Mouse (Mus musculus) layer of hippocampus, adult 2 months (tissue): ENCODE measurements around the gene Zfp511. TPM values are rescaled to one million over a fixed set of nuclear protein-coding genes. Genes with fewer than 3 reads are reported as not detected.

ENCODE experiments used
- DNase-seq, 2 experiments: peaks; one replicate each; pipeline ENCODE4 v3.0.0; 2022; ENCODE audit warnings: low spot score in 2 of 2
- H3K27ac ChIP-seq: fragments of 200-600 bp; 2 replicates; pipeline ENCODE4 v1.8.1; 2022
- H3K4me3 ChIP-seq: fragments of 200-600 bp; 2 replicates; pipeline ENCODE4 v1.8.1; 2022; ENCODE audit warnings: mild to moderate bottlenecking
- CTCF ChIP-seq: fragments of 200-600 bp; conservative IDR thresholded peaks from 2 replicates; pipeline ENCODE4 v1.8.1; 2022; ENCODE audit warnings: antibody characterized with exemption, mild to moderate bottlenecking, moderate library complexity
- total RNA-seq, 2 experiments: library from RNA; stranded (reverse); gene quantifications; 2 replicates each; pipeline ENCODE4 v1.2.3; 2021

Zfp511 gene
- total RNA-seq, 2 experiments from 2014 or later, result 24.8 to 28.7 TPM

GRCm38 (mm10) chr7:140007781-140008180, 28.4 kb upstream of the Zfp511 start:
- TF ChIP-seq CTCF, result no peak
- no peak for DNase-seq
- H3K4me3 ChIP-seq, result no peak overlapping the region
- no peak overlapping the region for H3K27ac ChIP-seq

- TF ChIP-seq CTCF, result no peak
- Histone ChIP-seq H3K4me3 (no peak overlapping the region), H3K27ac (no peak overlapping the region)
- no peak for DNase-seq
Observed at GRCm38 (mm10) chr7:140011336-140011735, 24.9 kb upstream of the Zfp511 start.

- TF ChIP-seq CTCF, result no peak
- no peak for DNase-seq
- Histone ChIP-seq H3K27ac (no peak overlapping the region), H3K4me3 (no peak overlapping the region)
Observed at GRCm38 (mm10) chr7:140031771-140032170, 4.4 kb upstream of the Zfp511 start.

- no peak for DNase-seq
- TF ChIP-seq CTCF, result no peak
- Histone ChIP-seq H3K27ac (no peak overlapping the region), H3K4me3 (no peak overlapping the region)
Observed at GRCm38 (mm10) chr7:140032366-140032765, 3.8 kb upstream of the Zfp511 start.

GRCm38 (mm10) chr7:140033386-140033785, 2.8 kb upstream of the Zfp511 start:
- TF ChIP-seq CTCF, result no peak
- DNase-seq, result no peak
- Histone ChIP-seq H3K27ac (no peak overlapping the region), H3K4me3 (no peak overlapping the region)

GRCm38 (mm10) chr7:140035456-140035855, 735 bp upstream of the Zfp511 start:
- peak overlapping the region; percentile 98; the same call in 1 of the 2 replicates for H3K27ac ChIP-seq
- DNase-seq, result no peak
- no peak for TF ChIP-seq CTCF
- peak overlapping the region; percentile 78 for H3K4me3 ChIP-seq

- no peak for DNase-seq
- H3K27ac ChIP-seq, result no peak overlapping the region
- H3K4me3 ChIP-seq, result peak overlapping the region; percentile 78
- TF ChIP-seq CTCF, result no peak
Observed at GRCm38 (mm10) chr7:140037171-140037555, 972 bp downstream of the Zfp511 start.

- TF ChIP-seq CTCF, result no peak
- Histone ChIP-seq H3K4me3 (no peak overlapping the region), H3K27ac (no peak overlapping the region)
- DNase-seq, result no peak
Observed at GRCm38 (mm10) chr7:140042728-140043127, 6.5 kb downstream of the Zfp511 start.

GRCm38 (mm10) chr7:140045546-140045945, 9.4 kb downstream of the Zfp511 start:
- no peak for TF ChIP-seq CTCF
- H3K27ac ChIP-seq, result no peak overlapping the region
- DNase-seq, result no peak
- H3K4me3 ChIP-seq, result no peak overlapping the region

- no peak for DNase-seq
- H3K4me3 ChIP-seq, result peak overlapping the region; percentile 38
- H3K27ac ChIP-seq, result no peak overlapping the region
- no peak for TF ChIP-seq CTCF
Observed at GRCm38 (mm10) chr7:140047811-140048311, 11.7 kb downstream of the Zfp511 start.

GRCm38 (mm10) chr7:140048361-140049114, 12.3 kb downstream of the Zfp511 start, which contains the start of gene Msx3:
Gene Msx3 (minus strand): TSS chr7:140049089.
- no peak for DNase-seq
- TF ChIP-seq CTCF, result no peak
- H3K4me3 ChIP-seq, result peak within 1 kb of the TSS; percentile 46

GRCm38 (mm10) chr7:140049115-140049689, 13.0 kb downstream of the Zfp511 start:
- Histone ChIP-seq H3K27ac (no peak overlapping the region), H3K4me3 (peak overlapping the region; percentile 46)
- TF ChIP-seq CTCF, result no peak
- DNase-seq, result no peak

More at GRCm38 (mm10) chr7:140048361-140049114, 12.3 kb downstream of the Zfp511 start, which contains the start of gene Msx3:
- H3K27ac ChIP-seq, result no peak within 1 kb of the TSS

- H3K4me3 ChIP-seq, result no peak overlapping the region
- no peak for TF ChIP-seq CTCF
- no peak overlapping the region for H3K27ac ChIP-seq
- peak; percentile 46 to 55 for DNase-seq
Observed at GRCm38 (mm10) chr7:140054124-140054523, 17.9 kb downstream of the Zfp511 start.
